Mouse (Mus musculus): ENCODE measurements around the gene Rai1. TPM values are rescaled to one million over a fixed set of nuclear protein-coding genes. Genes with fewer than 3 reads are reported as not detected.

The Rai1 gene
- 4.6 and 5.8 TPM in 2 replicates for polyA plus RNA-seq (2012; rRNA removed)

GRCm38 (mm10) chr11:60104810-60105592 is at the start of gene Rai1:
TSS of gene Rai1 (plus strand) at chr11:60105013.

GRCm38 (mm10) chr11:60222469-60223236 is 117.8 kb downstream of the Rai1 start, which contains the start of gene Srebf1:
TSS of gene Srebf1 (minus strand) at chr11:60222581.

Other genes with a start within 250 kb of the Rai1 start
- 8.0 and 8.4 TPM in 2 replicates for gene Med9, start 156.8 kb upstream of the Rai1 start, polyA plus RNA-seq (2012; rRNA removed)
- gene Rasd1, start 140.1 kb upstream of the Rai1 start, polyA plus RNA-seq (2012; rRNA removed), result 1.4 and 2.3 TPM in 2 replicates
- 505 and 586 TPM in 2 replicates for gene Pemt, start 58.5 kb upstream of the Rai1 start, polyA plus RNA-seq (2012; rRNA removed)
- gene Srebf1, start 117.6 kb downstream of the Rai1 start, polyA plus RNA-seq (2012; rRNA removed), result 85.5 and 89.3 TPM in 2 replicates
- 4.7 and 5.0 TPM in 2 replicates for gene Tom1l2, start 247.9 kb downstream of the Rai1 start, polyA plus RNA-seq (2012; rRNA removed)
- 0.46 and 0.56 TPM in 2 replicates for gene Drc3, start 248.3 kb downstream of the Rai1 start, polyA plus RNA-seq (2012; rRNA removed)

Measured in liver, embryonic 18 days (tissue).